Mouse (Mus musculus) G1E (cell line): ENCODE measurements at regions not wholly inside any gene's neighbourhood (a gene's known extent, or its start where the extent isn't known, plus 50 kb on each side); places are given as distances from the start of the nearest gene placed in this dataset.

Experiments used
- CTCF ChIP-seq: IDR thresholded peaks from 2 replicates; pipeline ENCODE4 v1.5.1; 2012; ENCODE audit warnings: low read depth, low read length, inconsistent platforms, mixed read lengths
- GATA1 ChIP-seq: IDR thresholded peaks from 2 replicates; pipeline ENCODE4 v1.6.1; 2012; ENCODE audit warnings: borderline replicate concordance, low read length, inconsistent platforms, mixed read lengths
- GATA2 ChIP-seq: IDR thresholded peaks from 2 replicates; pipeline ENCODE4 v1.6.1; 2012; ENCODE audit warnings: low read depth, low read length, inconsistent platforms, borderline replicate concordance
- POLR2AphosphoS5 ChIP-seq: IDR thresholded peaks from 2 replicates; pipeline ENCODE4 v1.6.1; 2012; ENCODE audit warnings: low read depth, low read length, inconsistent platforms; ENCODE audit not compliant: insufficient replicate concordance
- TAL1 ChIP-seq: conservative IDR thresholded peaks from 2 replicates; pipeline ENCODE4 v1.6.1; 2012; ENCODE audit warnings: low read depth, low read length, inconsistent platforms, mixed read lengths

DNA sequence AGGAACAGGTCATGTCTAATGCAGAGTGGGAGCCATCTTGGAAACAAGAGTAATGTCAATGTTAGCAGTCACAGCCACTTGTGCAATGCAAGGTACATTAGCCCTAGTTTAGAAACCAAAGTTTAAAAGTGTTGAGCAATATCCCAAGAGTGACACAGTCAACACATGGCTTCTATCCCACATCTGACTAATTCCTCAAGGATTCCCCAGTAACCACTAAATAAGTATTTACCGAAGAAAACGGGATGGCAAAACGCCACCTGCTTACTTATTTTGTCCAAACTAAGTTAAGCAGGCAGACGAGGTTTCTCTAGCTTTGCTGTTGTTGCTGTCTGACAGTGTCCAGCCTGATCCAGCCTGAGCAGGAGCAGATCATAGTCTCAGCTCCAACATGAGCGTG, 67.1 kb upstream of the Id4 start:
- TF ChIP-seq TAL1 = no peak
- TF ChIP-seq GATA1 = no peak
- TF ChIP-seq CTCF = no peak
- no peak for TF ChIP-seq POLR2AphosphoS5
- no peak for TF ChIP-seq GATA2
